ENCODE assay signal across 20 mouse cellular contexts in the genomic region with DNA sequence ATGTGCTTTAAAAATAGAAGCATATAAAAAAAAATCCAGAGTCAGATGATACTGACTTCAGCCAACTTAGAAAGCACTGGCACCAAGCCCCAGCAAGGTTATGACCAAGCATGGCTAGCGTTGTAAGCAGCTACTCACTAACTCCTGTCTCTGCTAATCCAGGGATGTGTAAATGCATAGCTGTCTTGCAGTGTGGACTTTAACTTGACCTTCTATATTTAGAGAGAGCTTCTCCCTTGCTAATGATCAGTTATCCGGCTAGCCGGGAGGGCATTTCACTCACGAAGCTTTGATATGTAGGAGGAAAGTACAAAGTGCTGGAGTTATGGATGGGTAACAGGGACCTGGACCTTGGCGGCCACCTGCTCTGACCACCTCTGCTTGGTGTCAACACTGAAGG. TPM values are rescaled to one million over a fixed set of nuclear protein-coding genes. Genes with fewer than 3 reads are reported as not detected.
A peak's percentile ranks its signal among the peaks of the same experiment; 100 is the strongest.
DNase-seq lines count a peak whose midpoint lies in the region; ATAC-seq and TF ChIP-seq lines count a peak whose summit lies in the region.
"Had no signal": no experiment of that assay in that cellular context is flagged by ENCODE, and none has a peak within 500 bp of the region (broad histone marks: within the 10 kb centered on the region; RNA-seq: fewer than 3 reads in every experiment).

No protein-coding gene starts in this region.

- H3K36me3 ChIP-seq in heart, embryonic 12.5 days: no peaks in the 10 kb centered on the region
- no peaks in the 10 kb centered on the region for H3K36me3 ChIP-seq in liver, embryonic 13.5 days
- no peaks in the 10 kb centered on the region for H3K36me3 ChIP-seq in liver, embryonic 11.5 days (ENCODE audit: control insufficient read depth, insufficient read depth, low read length)
- no peaks in the 10 kb centered on the region for H3K36me3 ChIP-seq in liver, embryonic 14.5 days (replicated peaks; ENCODE audit: control insufficient read depth, insufficient read depth, low read depth)
- H3K36me3 ChIP-seq: heart, embryonic 15.5 days; intestine, embryonic 15.5 days; neural tube, embryonic 13.5 days; stomach, embryonic 15.5 days had no signal

- ATAC-seq in heart, embryonic 12.5 days (ENCODE audit: insufficient number of reproducible peaks, low FRiP score): no peak
- ATAC-seq in liver, embryonic 13.5 days (ENCODE audit: low read depth): no peak
- no peak for ATAC-seq in liver, embryonic 11.5 days (replicated peaks; ENCODE audit: low FRiP score)
- ATAC-seq in liver, embryonic 14.5 days (ENCODE audit: insufficient read depth): peak; percentile 7; the same call in 1 of the 2 replicates
- ATAC-seq: forebrain, embryonic 14.5 days; intestine, embryonic 15.5 days had no signal

- no peak overlapping the region for H3K27ac ChIP-seq in heart, embryonic 12.5 days (ENCODE audit: poor library complexity, severe bottlenecking)
- H3K27ac ChIP-seq in liver, embryonic 13.5 days: peak overlapping the region; percentile 53
- H3K27ac ChIP-seq in liver, embryonic 11.5 days (ENCODE audit: low read depth, low read length): no peak overlapping the region
- peak overlapping the region; percentile 24 for H3K27ac ChIP-seq in liver, embryonic 14.5 days
- H3K27ac ChIP-seq in left cerebral cortex, adult 2 months: no peak overlapping the region
- H3K27ac ChIP-seq: heart, embryonic 15.5 days; hindbrain, embryonic 14.5 days; intestine, embryonic 15.5 days; neural tube, embryonic 13.5 days; stomach, embryonic 15.5 days had no signal

- H3K27me3 ChIP-seq in heart, embryonic 12.5 days (replicated peaks): no peaks in the 10 kb centered on the region
- 0 out of 2 replicates have a peak, but pooled peaks cover 4% of the 10 kb centered on the region for H3K27me3 ChIP-seq in liver, embryonic 13.5 days
- H3K27me3 ChIP-seq in liver, embryonic 11.5 days (replicated peaks; ENCODE audit: control insufficient read depth, insufficient read depth, low read length): no peaks in the 10 kb centered on the region
- no peaks in the 10 kb centered on the region for H3K27me3 ChIP-seq in liver, embryonic 14.5 days (ENCODE audit: control insufficient read depth, insufficient read depth, low read length)
- H3K27me3 ChIP-seq: heart, embryonic 15.5 days; intestine, embryonic 15.5 days; neural tube, embryonic 13.5 days; stomach, embryonic 15.5 days had no signal

- intact Hi-C loops in left cerebral cortex, adult 2 months (cut with DNase I): no loop called here

- 75% methylated on average over 5 of the region's 5 CpGs for WGBS in heart, embryonic 12.5 days
- WGBS in liver, embryonic 13.5 days (ENCODE audit: insufficient replicate concordance): 82% methylated on average over 5 of the region's 5 CpGs
- WGBS in liver, embryonic 11.5 days: 82% methylated on average over 5 of the region's 5 CpGs
- WGBS in liver, embryonic 14.5 days (ENCODE audit: insufficient replicate concordance): 81% methylated on average over 5 of the region's 5 CpGs

- peak; percentile 48 to 52 for DNase-seq in heart, adult 18-20 months
- DNase-seq in liver, embryonic 13.5 days: no peak
- no peak for DNase-seq in liver, embryonic 11.5 days (ENCODE audit: low spot score)
- DNase-seq in kidney, adult 9 months: peak; percentile 68
- DNase-seq in liver, embryonic 14.5 days (ENCODE audit: low read depth in 3 of 3, low spot score in 3 of 3): no peak
- DNase-seq in left cerebral cortex, adult 2 months (ENCODE audit: extremely low spot score in 1 of 2, low spot score in 2 of 2): no peak
- DNase-seq in urinary bladder, adult 18-20 months (ENCODE audit: low spot score in 2 of 2): no peak
- DNase-seq: adrenal gland, postnatal 10 days; cerebellum, adult 11 months; cerebellum, postnatal 14 days; lung, postnatal 36 days; thymus, adult 2 months had no signal

- TF ChIP-seq CTCF in liver, embryonic 14.5 days (IDR thresholded peaks at IDR 0.05; ENCODE audit: low read depth): no peak
- no peak for TF ChIP-seq CTCF in left cerebral cortex, adult 2 months (IDR thresholded peaks at IDR 0.05)

- peaks cover 12% of the 10 kb centered on the region for H3K4me1 ChIP-seq in heart, embryonic 12.5 days (replicated peaks)
- H3K4me1 ChIP-seq in liver, embryonic 13.5 days (replicated peaks): peaks cover 58% of the 10 kb centered on the region
- no peaks in the 10 kb centered on the region for H3K4me1 ChIP-seq in liver, embryonic 11.5 days (replicated peaks; ENCODE audit: control insufficient read depth, insufficient read depth, low read length)
- H3K4me1 ChIP-seq in liver, embryonic 14.5 days (replicated peaks; ENCODE audit: control insufficient read depth in 2 of 2, insufficient read depth in 2 of 2, low read length in 1 of 2): peaks cover 23 to 45% of the 10 kb centered on the region in 2 experiments
- H3K4me1 ChIP-seq: intestine, embryonic 15.5 days; neural tube, embryonic 13.5 days; stomach, embryonic 15.5 days had no signal

- H3K9me3 ChIP-seq in heart, embryonic 12.5 days (replicated peaks): no peaks in the 10 kb centered on the region
- no peaks in the 10 kb centered on the region for H3K9me3 ChIP-seq in liver, embryonic 13.5 days (replicated peaks)
- H3K9me3 ChIP-seq in liver, embryonic 11.5 days (ENCODE audit: control insufficient read depth, low read length): no peaks in the 10 kb centered on the region
- no peaks in the 10 kb centered on the region for H3K9me3 ChIP-seq in liver, embryonic 14.5 days (ENCODE audit: control insufficient read depth, low read length)
- H3K9me3 ChIP-seq: heart, embryonic 15.5 days; intestine, embryonic 15.5 days; neural tube, embryonic 13.5 days; stomach, embryonic 15.5 days had no signal

- no peak for TF ChIP-seq EP300 in liver, embryonic 14.5 days (IDR thresholded peaks at IDR 0.05; ENCODE audit: low read depth)

- no peak overlapping the region for H3K9ac ChIP-seq in heart, embryonic 12.5 days
- peak overlapping the region; percentile 37; the same call in 1 of the 2 replicates for H3K9ac ChIP-seq in liver, embryonic 13.5 days
- H3K9ac ChIP-seq in liver, embryonic 11.5 days (ENCODE audit: low read depth, low read length): no peak overlapping the region
- no peak overlapping the region; the same call in 1 of the 2 replicates for H3K9ac ChIP-seq in liver, embryonic 14.5 days (replicated peaks)
- H3K9ac ChIP-seq: heart, embryonic 15.5 days; hindbrain, embryonic 14.5 days; intestine, embryonic 15.5 days; neural tube, embryonic 13.5 days; stomach, embryonic 15.5 days had no signal

- H3K4me3 ChIP-seq in heart, embryonic 12.5 days: no peak overlapping the region
- H3K4me3 ChIP-seq in liver, embryonic 13.5 days (replicated peaks): no peak overlapping the region
- no peak overlapping the region for H3K4me3 ChIP-seq in liver, embryonic 11.5 days (ENCODE audit: low read depth, low read length)
- no peak overlapping the region for H3K4me3 ChIP-seq in liver, embryonic 14.5 days (ENCODE audit: insufficient read depth in 1 of 2, low read depth in 2 of 2, low read length in 2 of 2)
- H3K4me3 ChIP-seq in left cerebral cortex, adult 2 months: no peak overlapping the region
- H3K4me3 ChIP-seq: heart, embryonic 15.5 days; intestine, embryonic 15.5 days; neural tube, embryonic 13.5 days; stomach, embryonic 15.5 days had no signal

- H3K4me2 ChIP-seq in heart, embryonic 12.5 days: no peak overlapping the region
- H3K4me2 ChIP-seq in liver, embryonic 13.5 days: peak overlapping the region; percentile 33
- H3K4me2 ChIP-seq in liver, embryonic 11.5 days: no peak overlapping the region
- peak overlapping the region; percentile 33 for H3K4me2 ChIP-seq in liver, embryonic 14.5 days (ENCODE audit: low read depth)
- H3K4me2 ChIP-seq: heart, embryonic 15.5 days; hindbrain, embryonic 14.5 days; intestine, embryonic 15.5 days; neural tube, embryonic 13.5 days; stomach, embryonic 15.5 days had no signal

RNA-seq across cellular contexts. Expression of gene Cldn10, which starts 19.9 kb away (rescaled TPM):
- under 1 TPM in 1 of 2 experiments, not detected in 1; 0.41 TPM for total RNA-seq in heart, adult 18-20 months (2021)
- polyA plus RNA-seq in heart, embryonic 12.5 days (2016; fragmentation: Nextera tagmentation; extraction: Ambion mirVana): 0.32 and 0.48 TPM in 2 replicates
- 0.20 and 0.51 TPM in 2 replicates for polyA plus RNA-seq in liver, embryonic 13.5 days (2015; fragmentation: Nextera tagmentation; extraction: Ambion mirVana)
- polyA plus RNA-seq in liver, embryonic 11.5 days (2014; fragmentation: Nextera tagmentation; extraction: Ambion mirVana): 0.30 and 0.47 TPM in 2 replicates
- polyA plus RNA-seq in liver, embryonic 14.5 days (2012; rRNA removed): 0.05 and 0.06 TPM in 2 replicates
- polyA plus RNA-seq in liver, embryonic 14.5 days (2014; fragmentation: Nextera tagmentation; extraction: Ambion mirVana): 0.45 and 0.51 TPM in 2 replicates
- 10 to 100 TPM; 25.8 to 25.9 TPM for total RNA-seq in left cerebral cortex, adult 2 months (2021)
- total RNA-seq: gastrocnemius, adult 8-10 months had no signal

Comparison
In these comparisons a context has a peak if more than half of its experiments do, and no peak if none do; other contexts are left out.
1. H3K27ac ChIP-seq: peak in liver, embryonic 13.5 days (single experiment) and liver, embryonic 14.5 days (single experiment); none in heart, embryonic 12.5 days (single experiment), liver, embryonic 11.5 days (single experiment) and left cerebral cortex, adult 2 months (single experiment).
2. H3K4me2 ChIP-seq: peak in liver, embryonic 13.5 days (single experiment) and liver, embryonic 14.5 days (single experiment); none in heart, embryonic 12.5 days (single experiment) and liver, embryonic 11.5 days (single experiment).
3. DNase-seq: peak in heart, adult 18-20 months (2 of 2) and kidney, adult 9 months (single experiment); none in liver, embryonic 13.5 days (single experiment), liver, embryonic 11.5 days (single experiment), liver, embryonic 14.5 days (0 of 3), left cerebral cortex, adult 2 months (0 of 2) and urinary bladder, adult 18-20 months (0 of 2).